Mouse (Mus musculus) kidney, adult 10 weeks (tissue): ENCODE data around the gene Olfr175-ps1. TPM values are rescaled to one million over a fixed set of nuclear protein-coding genes. Genes with fewer than 3 reads are reported as not detected.

Experiments used
- polyA plus RNA-seq: library from polyadenylated mRNA; stranded (reverse); fragments of 350-450 nt; fragmentation: Illumina TruSeq; extraction: RNeasy Lipid Tissue Mini Kit (QIAGEN cat#74804); gene quantifications from one replicate; pipeline ENCODE4 v1.2.3, GENCODE M21; 2014; ENCODE audit warnings: low read depth, low replicate concordance

Gene Olfr175-ps1
- not detected for polyA plus RNA-seq

GRCm38 (mm10) chr16:58826732-58827319 lies at the start of gene Olfr175-ps1:
Olfr175-ps1 (minus strand) TSS chr16:58826782.

GRCm38 (mm10) chr16:58874668-58875067 lies 48.1 kb upstream of the Olfr175-ps1 start, which contains the start of gene Olfr177:
Olfr177 (minus strand) TSS chr16:58874768.

GRCm38 (mm10) chr16:58800168-58800567 lies 26.4 kb downstream of the Olfr175-ps1 start, which contains the start of gene Olfr173:
Olfr173 (minus strand) TSS chr16:58800268.

Other genes with a start within 250 kb of the Olfr175-ps1 start
- gene Gm813, start 209.8 kb downstream of the Olfr175-ps1 start, polyA plus RNA-seq: not detected
- gene E330017A01Rik, start 188.0 kb downstream of the Olfr175-ps1 start, polyA plus RNA-seq: not detected
- gene Cpox, start 156.5 kb downstream of the Olfr175-ps1 start, polyA plus RNA-seq: 73.0 TPM
- not detected for gene Gpr15, start 107.7 kb downstream of the Olfr175-ps1 start, polyA plus RNA-seq
- gene Cldnd1, start 98.9 kb downstream of the Olfr175-ps1 start, polyA plus RNA-seq: 79.7 TPM
- gene Olfr172, start 63.6 kb downstream of the Olfr175-ps1 start, polyA plus RNA-seq: not detected
- gene Olfr173, start 26.5 kb downstream of the Olfr175-ps1 start, polyA plus RNA-seq: not detected
- gene Olfr177, start 48.0 kb upstream of the Olfr175-ps1 start, polyA plus RNA-seq: not detected
- not detected for gene Olfr178, start 65.3 kb upstream of the Olfr175-ps1 start, polyA plus RNA-seq
- gene Olfr181, start 102.0 kb upstream of the Olfr175-ps1 start, polyA plus RNA-seq: not detected
- gene Olfr180, start 102.6 kb upstream of the Olfr175-ps1 start, polyA plus RNA-seq: not detected
- not detected for gene Olfr183, start 168.6 kb upstream of the Olfr175-ps1 start, polyA plus RNA-seq
- gene Olfr186, start 203.5 kb upstream of the Olfr175-ps1 start, polyA plus RNA-seq: not detected
- not detected for gene Olfr187, start 213.0 kb upstream of the Olfr175-ps1 start, polyA plus RNA-seq